In the genomic region with DNA sequence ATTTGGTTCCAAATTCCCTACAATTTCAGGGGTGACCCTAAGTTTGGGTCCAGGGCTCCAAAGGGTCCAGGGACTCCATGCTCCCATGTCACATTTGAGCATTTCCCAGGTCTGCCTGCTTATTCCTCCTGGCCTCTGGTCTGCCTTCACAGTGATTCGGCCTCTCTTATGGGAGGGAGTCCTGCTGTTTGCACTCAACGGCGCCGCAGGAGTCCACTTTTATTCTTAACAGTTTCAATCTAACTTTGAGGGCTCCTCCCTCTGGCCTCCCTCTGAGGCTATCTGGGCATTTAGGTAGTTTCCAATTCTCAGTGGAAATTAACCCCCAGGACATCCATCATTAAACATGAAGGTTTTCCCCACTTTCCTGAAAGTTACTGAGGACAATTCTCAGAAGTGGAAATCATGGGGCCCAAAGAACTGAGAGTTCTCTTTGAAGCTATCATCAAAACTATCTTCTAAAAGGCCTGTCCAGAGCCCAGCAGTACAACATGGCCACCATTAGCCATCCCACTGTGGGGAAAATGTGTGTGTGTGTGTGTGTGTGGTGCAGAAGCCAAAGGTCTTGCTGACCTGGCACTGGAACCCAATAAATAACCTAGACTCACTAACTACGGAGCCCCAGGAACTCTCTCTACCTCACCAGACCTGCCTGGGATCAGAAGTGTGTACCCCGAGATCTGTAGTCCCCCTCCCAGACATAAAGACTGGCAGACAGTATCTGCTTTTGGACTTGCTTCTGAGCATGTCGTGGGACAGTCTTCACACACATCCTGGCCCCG, we compare ENCODE assay signal across 26 mouse cellular contexts. TPM values are rescaled to one million over a fixed set of nuclear protein-coding genes. Genes with fewer than 3 reads are reported as not detected.
A peak's percentile ranks its signal among the peaks of the same experiment; 100 is the strongest.
DNase-seq lines count a peak whose midpoint lies in the region; ATAC-seq and TF ChIP-seq lines count a peak whose summit lies in the region.
"Had no signal": no experiment of that assay in that cellular context is flagged by ENCODE, and none has a peak within 500 bp of the region (broad histone marks: within the 10 kb centered on the region; RNA-seq: fewer than 3 reads in every experiment).

No protein-coding gene starts in this region.

- H3K9ac ChIP-seq in heart, embryonic 16.5 days (ENCODE audit: low read length), result peak overlapping the region; percentile 16; the same call in 1 of the 2 replicates
- H3K9ac ChIP-seq in neural tube, embryonic 13.5 days, result 0 out of 2 replicates have a peak overlapping the region, but pooled peaks have one; percentile 12
- no peak overlapping the region for H3K9ac ChIP-seq in neural tube, embryonic 15.5 days (replicated peaks)
- no peak overlapping the region for H3K9ac ChIP-seq in ES-E14 (ENCODE audit: insufficient read depth, low read depth, low read length, poor library complexity, severe bottlenecking)
- H3K9ac ChIP-seq: heart, embryonic 12.5 days; hindbrain, embryonic 15.5 days; intestine, embryonic 15.5 days; kidney, embryonic 15.5 days; limb, embryonic 13.5 days; lung, embryonic 15.5 days; midbrain, embryonic 15.5 days; neural tube, embryonic 12.5 days had no signal

- H3K4me2 ChIP-seq in heart, embryonic 16.5 days (ENCODE audit: low read depth, low read length), result no peak overlapping the region
- H3K4me2 ChIP-seq in neural tube, embryonic 13.5 days, result no peak overlapping the region
- H3K4me2 ChIP-seq in neural tube, embryonic 15.5 days, result no peak overlapping the region
- H3K4me2 ChIP-seq: heart, embryonic 12.5 days; hindbrain, embryonic 15.5 days; intestine, embryonic 15.5 days; kidney, embryonic 15.5 days; limb, embryonic 13.5 days; liver, embryonic 11.5 days; lung, embryonic 15.5 days; midbrain, embryonic 15.5 days; neural tube, embryonic 12.5 days had no signal

- peak overlapping the region; percentile 37; the same call in 1 of the 2 replicates for H3K27ac ChIP-seq in heart, embryonic 16.5 days (ENCODE audit: low read length)
- H3K27ac ChIP-seq in neural tube, embryonic 13.5 days (replicated peaks), result no peak overlapping the region
- no peak overlapping the region for H3K27ac ChIP-seq in neural tube, embryonic 15.5 days (replicated peaks)
- no peak overlapping the region for H3K27ac ChIP-seq in ES-E14 (ENCODE audit: insufficient read depth, low read depth, low read length, poor library complexity, severe bottlenecking)
- H3K27ac ChIP-seq: hindbrain, embryonic 15.5 days; intestine, embryonic 15.5 days; kidney, embryonic 15.5 days; limb, embryonic 13.5 days; lung, embryonic 15.5 days; midbrain, embryonic 15.5 days; neural tube, embryonic 12.5 days had no signal

- no peak for ATAC-seq in heart, embryonic 16.5 days (replicated peaks; ENCODE audit: extremely low read depth, insufficient read depth, low FRiP score)
- no peak for ATAC-seq in neural tube, embryonic 13.5 days (ENCODE audit: low read depth)
- ATAC-seq in neural tube, embryonic 15.5 days (ENCODE audit: low FRiP score), result no peak
- ATAC-seq: forebrain, embryonic 16.5 days; intestine, embryonic 15.5 days; midbrain, embryonic 15.5 days had no signal

- 78% methylated on average over 8 of the region's 8 CpGs for WGBS in heart, embryonic 16.5 days
- WGBS in neural tube, embryonic 13.5 days, result 61% methylated on average over 8 of the region's 8 CpGs
- WGBS in neural tube, embryonic 15.5 days, result 61% methylated on average over 8 of the region's 8 CpGs

- no peaks in the 10 kb centered on the region for H3K27me3 ChIP-seq in heart, embryonic 16.5 days (ENCODE audit: control insufficient read depth, insufficient read depth, low read length)
- no peaks in the 10 kb centered on the region for H3K27me3 ChIP-seq in neural tube, embryonic 13.5 days
- no peaks in the 10 kb centered on the region for H3K27me3 ChIP-seq in neural tube, embryonic 15.5 days (replicated peaks)
- H3K27me3 ChIP-seq: CH12.LX; hindbrain, embryonic 15.5 days; intestine, embryonic 15.5 days; kidney, embryonic 15.5 days; limb, embryonic 13.5 days; midbrain, embryonic 15.5 days; neural tube, embryonic 12.5 days had no signal

- intact Hi-C loops in heart, postnatal 36 days (cut with DNase I), result no loop called here

- H3K36me3 ChIP-seq in heart, embryonic 16.5 days (ENCODE audit: control insufficient read depth, insufficient read depth), result peaks cover 28% of the 10 kb centered on the region
- H3K36me3 ChIP-seq in neural tube, embryonic 13.5 days, result peaks cover 49% of the 10 kb centered on the region
- peaks cover 33% of the 10 kb centered on the region for H3K36me3 ChIP-seq in neural tube, embryonic 15.5 days
- peaks cover 46% of the 10 kb centered on the region for H3K36me3 ChIP-seq in ES-E14 (ENCODE audit: control insufficient read depth, insufficient read depth, low read length, poor library complexity, severe bottlenecking)

- DNase-seq in heart, postnatal 36 days, result no peak
- peak; percentile 81 for DNase-seq in ES-E14 (ENCODE audit: low read depth, low spot score)
- DNase-seq in urinary bladder, postnatal 25 days (ENCODE audit: low spot score), result no peak
- DNase-seq in Muller cell, postnatal 12 days (ENCODE audit: inconsistent ontology term), result no peak
- DNase-seq: adrenal gland, adult 8-10 months; cerebellum, adult 2 months; cerebellum, postnatal 14 days had no signal

- in situ Hi-C loops in ES-E14 (cut with MboI; ENCODE audit: low sequenced_read_pairs in 2 of 2, unreplicated experiment in 2 of 2), result no loop called here

- no peak overlapping the region for H3K4me3 ChIP-seq in heart, embryonic 16.5 days (ENCODE audit: low read length)
- no peak overlapping the region for H3K4me3 ChIP-seq in neural tube, embryonic 13.5 days
- H3K4me3 ChIP-seq in neural tube, embryonic 15.5 days (replicated peaks), result no peak overlapping the region
- H3K4me3 ChIP-seq in ES-E14 (ENCODE audit: insufficient read depth in 1 of 2, low read depth in 1 of 2, low read length in 2 of 2, poor library complexity in 1 of 2, severe bottlenecking in 1 of 2), result no peak overlapping the region
- H3K4me3 ChIP-seq: erythroblast, embryonic 14.5 days; heart, embryonic 12.5 days; hindbrain, embryonic 15.5 days; intestine, embryonic 15.5 days; kidney, embryonic 15.5 days; limb, embryonic 13.5 days; lung, embryonic 15.5 days; midbrain, embryonic 10.5 days; midbrain, embryonic 15.5 days; neural tube, embryonic 12.5 days had no signal

- H3K9me3 ChIP-seq in heart, embryonic 16.5 days (replicated peaks; ENCODE audit: control insufficient read depth, low read length), result no peaks in the 10 kb centered on the region
- H3K9me3 ChIP-seq in neural tube, embryonic 13.5 days, result no peaks in the 10 kb centered on the region
- H3K9me3 ChIP-seq in neural tube, embryonic 15.5 days (replicated peaks), result no peaks in the 10 kb centered on the region
- H3K9me3 ChIP-seq in ES-E14 (ENCODE audit: control insufficient read depth, insufficient read depth, low read depth, low read length), result no peaks in the 10 kb centered on the region
- H3K9me3 ChIP-seq: heart, embryonic 12.5 days; hindbrain, embryonic 15.5 days; intestine, embryonic 15.5 days; kidney, embryonic 15.5 days; limb, embryonic 13.5 days; lung, embryonic 15.5 days; midbrain, embryonic 10.5 days; midbrain, embryonic 15.5 days; neural tube, embryonic 12.5 days had no signal

- H3K4me1 ChIP-seq in heart, embryonic 16.5 days (ENCODE audit: control insufficient read depth, insufficient read depth, low read length), result peaks cover 51% of the 10 kb centered on the region
- H3K4me1 ChIP-seq in neural tube, embryonic 13.5 days (replicated peaks), result peaks cover 16% of the 10 kb centered on the region
- H3K4me1 ChIP-seq in neural tube, embryonic 15.5 days, result 0 out of 2 replicates have a peak, but pooled peaks cover 3% of the 10 kb centered on the region
- peaks cover 0 to 27% of the 10 kb centered on the region in 2 experiments; a peak in 2 of 4 replicates for H3K4me1 ChIP-seq in ES-E14 (ENCODE audit: control insufficient read depth in 2 of 2, insufficient read depth in 2 of 2, low read length in 2 of 2, poor library complexity in 1 of 2)
- H3K4me1 ChIP-seq: limb, embryonic 13.5 days; midbrain, embryonic 15.5 days; neural tube, embryonic 12.5 days had no signal

TF ChIP-seq in ES-E14, 5 proteins besides CTCF, POLR2A, EP300 and RAD21 (continues in another document):
- no peak for TF ChIP-seq HCFC1 (IDR thresholded peaks at IDR 0.05; ENCODE audit: borderline replicate concordance, insufficient read depth, low read length)
- no peak for TF ChIP-seq ZNF384 (IDR thresholded peaks at IDR 0.05; ENCODE audit: low read depth, low read length)
- no peak for TF ChIP-seq CHD2 (IDR thresholded peaks at IDR 0.05; ENCODE audit: low read depth, low read length)

RNA-seq across cellular contexts. Expression of a gene that starts 7.0 kb away (rescaled TPM):
- 45.7 and 46.5 TPM in 2 replicates for polyA plus RNA-seq in heart, embryonic 16.5 days (2015; fragmentation: Nextera tagmentation; extraction: Ambion mirVana)
- 10 to 100 TPM; 48.4 to 51.2 TPM for total RNA-seq in heart, postnatal 36 days (2021)
- 13.5 and 17.4 TPM in 2 replicates for polyA plus RNA-seq in neural tube, embryonic 13.5 days (2015; fragmentation: Nextera tagmentation; extraction: Ambion mirVana)
- polyA plus RNA-seq in neural tube, embryonic 15.5 days (2015; fragmentation: Nextera tagmentation; extraction: Ambion mirVana), result 14.4 and 25.2 TPM in 2 replicates
- 66.6 and 82.7 TPM in 2 replicates for total RNA-seq in ES-E14 (2012; rRNA removed)

RNA-seq across cellular contexts. Expression of a gene that starts 13.9 kb away (rescaled TPM):
- polyA plus RNA-seq in heart, embryonic 16.5 days (2015; fragmentation: Nextera tagmentation; extraction: Ambion mirVana), result 0.54 and 0.69 TPM in 2 replicates
- total RNA-seq in heart, postnatal 36 days (2021), result under 1 TPM; 0.36 to 0.46 TPM
- polyA plus RNA-seq in neural tube, embryonic 13.5 days (2015; fragmentation: Nextera tagmentation; extraction: Ambion mirVana), result 1.9 and 2.0 TPM in 2 replicates
- polyA plus RNA-seq in neural tube, embryonic 15.5 days (2015; fragmentation: Nextera tagmentation; extraction: Ambion mirVana), result 2.0 and 2.2 TPM in 2 replicates
- total RNA-seq in ES-E14 (2012; rRNA removed), result 0.54 and 1.2 TPM in 2 replicates
- polyA plus RNA-seq: erythroblast, embryonic 14.5 days; forebrain, embryonic 11.5 days had no signal

RNA-seq across cellular contexts. Expression of a gene that starts 14.6 kb away (rescaled TPM):
- 11.0 and 12.0 TPM in 2 replicates for polyA plus RNA-seq in heart, embryonic 16.5 days (2015; fragmentation: Nextera tagmentation; extraction: Ambion mirVana)
- 10 to 100 TPM; 18.5 to 22.0 TPM for total RNA-seq in heart, postnatal 36 days (2021)
- 6.5 and 9.0 TPM in 2 replicates for polyA plus RNA-seq in neural tube, embryonic 13.5 days (2015; fragmentation: Nextera tagmentation; extraction: Ambion mirVana)
- polyA plus RNA-seq in neural tube, embryonic 15.5 days (2015; fragmentation: Nextera tagmentation; extraction: Ambion mirVana), result 6.6 and 9.7 TPM in 2 replicates
- 7.4 and 7.6 TPM in 2 replicates for total RNA-seq in ES-E14 (2012; rRNA removed)
- total RNA-seq: hematopoietic stem cell, adult 5-6 weeks; megakaryocyte progenitor cell, adult 5-6 weeks had no signal
- polyA plus RNA-seq: erythroblast, embryonic 14.5 days had no signal

RNA-seq across cellular contexts. Expression of a gene that starts 15.8 kb away (rescaled TPM):
- polyA plus RNA-seq in heart, embryonic 16.5 days (2015; fragmentation: Nextera tagmentation; extraction: Ambion mirVana), result 15.1 and 19.2 TPM in 2 replicates
- 10 to 100 TPM; 16.6 to 19.1 TPM for total RNA-seq in heart, postnatal 36 days (2021)
- polyA plus RNA-seq in neural tube, embryonic 13.5 days (2015; fragmentation: Nextera tagmentation; extraction: Ambion mirVana), result 15.9 and 19.0 TPM in 2 replicates
- 16.9 and 19.7 TPM in 2 replicates for polyA plus RNA-seq in neural tube, embryonic 15.5 days (2015; fragmentation: Nextera tagmentation; extraction: Ambion mirVana)
- total RNA-seq in ES-E14 (2012; rRNA removed), result 7.3 and 13.3 TPM in 2 replicates

RNA-seq across cellular contexts. Expression of a gene that starts 17.7 kb away (rescaled TPM):
- polyA plus RNA-seq in heart, embryonic 16.5 days (2015; fragmentation: Nextera tagmentation; extraction: Ambion mirVana), result 7.5 and 8.4 TPM in 2 replicates
- 1 to 10 TPM; 5.1 to 5.7 TPM for total RNA-seq in heart, postnatal 36 days (2021)
- 8.2 and 8.5 TPM in 2 replicates for polyA plus RNA-seq in neural tube, embryonic 13.5 days (2015; fragmentation: Nextera tagmentation; extraction: Ambion mirVana)
- 8.5 and 11.0 TPM in 2 replicates for polyA plus RNA-seq in neural tube, embryonic 15.5 days (2015; fragmentation: Nextera tagmentation; extraction: Ambion mirVana)
- total RNA-seq in ES-E14 (2012; rRNA removed), result 11.8 and 19.2 TPM in 2 replicates

Comparison
In these comparisons a context has a peak if more than half of its experiments do, and no peak if none do; other contexts are left out.
1. H3K9ac ChIP-seq: peak in heart, embryonic 16.5 days (single experiment) and neural tube, embryonic 13.5 days (single experiment); none in neural tube, embryonic 15.5 days (single experiment) and ES-E14 (single experiment).